13 mouse cellular contexts compared by ENCODE assay signal in the genomic region with DNA sequence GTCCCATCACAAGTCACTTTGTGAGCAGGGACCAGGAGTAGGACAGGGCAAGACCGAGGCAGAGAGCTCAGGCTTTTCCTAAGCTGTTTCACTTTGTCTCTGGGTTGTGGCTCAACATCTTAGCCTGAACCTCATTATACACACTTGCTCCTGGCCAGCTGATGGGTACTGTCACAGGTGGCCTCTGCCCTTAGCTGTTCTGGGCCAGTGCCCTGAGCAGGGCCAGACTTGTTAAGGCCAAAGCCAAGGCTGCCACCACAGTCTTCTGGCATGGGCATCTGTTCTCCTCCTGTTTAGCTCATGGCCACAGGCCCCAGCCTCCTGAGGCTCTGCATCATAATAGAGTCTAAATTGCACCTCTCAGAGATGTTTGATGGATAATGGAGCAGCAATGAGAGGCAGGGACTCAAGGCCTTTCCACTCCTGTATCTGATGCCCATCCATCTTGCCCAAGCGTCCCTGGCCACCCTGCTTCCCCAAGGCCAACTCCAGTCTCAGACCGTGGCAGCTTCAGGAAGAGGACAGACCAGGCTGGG. TPM values are rescaled to one million over a fixed set of nuclear protein-coding genes. Genes with fewer than 3 reads are reported as not detected.
"Had no signal": no experiment of that assay in that cellular context is flagged by ENCODE, and none has a peak within 500 bp of the region (broad histone marks: within the 10 kb centered on the region; RNA-seq: fewer than 3 reads in every experiment).

No protein-coding gene starts in this region.

- ATAC-seq: liver, embryonic 12.5 days had no signal

- DNase-seq: kidney, postnatal 25 days; lung, postnatal 14 days; right cerebral cortex, postnatal 4 days; spleen, adult 18-20 months; thymus, adult 18-20 months; thymus, postnatal 14 days had no signal

- H3K4me3 ChIP-seq: left cerebral cortex, adult 2 months; limb, embryonic 10.5 days; liver, embryonic 12.5 days; lung, embryonic 15.5 days; megakaryocyte, embryonic 14.5 days; midbrain, embryonic 12.5 days had no signal

- H3K4me2 ChIP-seq: liver, embryonic 12.5 days; lung, embryonic 15.5 days; midbrain, embryonic 12.5 days had no signal

- H3K36me3 ChIP-seq: limb, embryonic 10.5 days; liver, embryonic 12.5 days; lung, embryonic 15.5 days; midbrain, embryonic 12.5 days had no signal

- H3K9me3 ChIP-seq: limb, embryonic 10.5 days; liver, embryonic 12.5 days; lung, embryonic 15.5 days; megakaryocyte, embryonic 14.5 days; midbrain, embryonic 12.5 days had no signal

- H3K27ac ChIP-seq: left cerebral cortex, adult 2 months; limb, embryonic 10.5 days; liver, embryonic 12.5 days; lung, embryonic 15.5 days; macrophage; midbrain, embryonic 12.5 days had no signal

- H3K9ac ChIP-seq: liver, embryonic 12.5 days; lung, embryonic 15.5 days; midbrain, embryonic 12.5 days had no signal

RNA-seq across cellular contexts. Expression of a gene that starts 5.8 kb away (rescaled TPM):
- polyA plus RNA-seq: macrophage had no signal
